Mouse (Mus musculus): Measurements from ENCODE around the gene Tas1r3. TPM values are rescaled to one million over a fixed set of nuclear protein-coding genes. Genes with fewer than 3 reads are reported as not detected.

Gene Tas1r3
- total and polyA plus RNA-seq, 3 experiments: 0.62 to 54.9 (median 1.1) TPM

DNA sequence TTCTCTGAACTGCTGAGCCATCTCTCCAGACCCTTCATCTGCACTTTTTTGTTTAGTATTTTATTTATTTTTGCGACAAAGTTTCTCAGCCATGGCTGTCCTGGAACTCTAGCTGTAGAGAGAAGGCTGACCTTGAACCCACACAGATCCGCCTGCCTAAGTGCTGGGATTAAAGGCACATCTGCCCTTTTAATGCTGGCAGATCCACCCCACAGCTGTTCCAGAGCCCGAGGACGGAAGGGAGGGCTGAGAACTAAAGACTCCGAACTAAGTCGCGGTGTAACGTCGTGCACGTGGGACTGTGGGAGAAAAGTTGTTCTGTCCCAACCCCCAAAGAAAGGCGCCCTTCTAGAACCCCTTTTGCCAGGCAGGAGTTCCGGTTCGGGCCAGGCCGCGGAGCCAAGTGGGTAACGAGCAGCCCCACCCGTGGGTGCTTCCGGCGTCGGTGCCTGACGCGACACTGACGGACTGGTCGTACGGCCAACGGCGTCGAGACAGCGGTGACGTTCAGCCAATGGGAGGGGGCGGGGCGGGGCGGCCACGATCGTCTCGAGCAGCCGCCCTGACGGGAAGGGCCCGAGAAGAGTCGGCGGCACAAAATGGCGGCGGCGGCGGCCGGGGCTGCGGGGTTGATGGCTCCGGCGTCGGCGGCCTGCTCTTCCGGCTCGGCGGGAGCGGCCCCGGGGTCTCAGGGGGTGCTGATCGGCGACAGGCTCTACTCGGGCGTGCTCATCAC is 51.1 kb downstream of the Tas1r3 start, which contains the start of gene Ccnl2:
Gene Ccnl2 (plus strand): TSS at position 561 of the 736 bp plus-strand sequence.
- DNase-seq (ENCODE audit: low read depth, low spot score): peak; percentile 98
- Histone ChIP-seq H3K9me3 (replicated peaks; ENCODE audit: insufficient read depth, low read length) (no peaks in the 10 kb centered on the region), H3K4me3 (ENCODE audit: control insufficient read depth in 1 of 2, insufficient read depth in 1 of 2, low read depth in 2 of 2, low read length in 2 of 2) (peak within 1 kb of the TSS; percentile 76 to 92), H3K9ac (ENCODE audit: control insufficient read depth, low read depth, low read length, poor library complexity, severe bottlenecking) (peak within 1 kb of the TSS; percentile 97), H3K36me3 (ENCODE audit: control insufficient read depth in 1 of 2, insufficient read depth in 2 of 2, low read length in 2 of 2) (peaks cover 26 to 29% of the 10 kb centered on the region in 2 experiments), H3K4me1 (ENCODE audit: control insufficient read depth in 1 of 2, insufficient read depth in 2 of 2, low read length in 2 of 2) (peaks cover 6 to 20% of the 10 kb centered on the region in 2 experiments), H3K27ac (ENCODE audit: control insufficient read depth, low read depth, low read length) (peak within 1 kb of the TSS; percentile 95), H3K79me2 (ENCODE audit: control insufficient read depth, insufficient read depth, low read length, poor library complexity) (peaks cover 37% of the 10 kb centered on the region), H3K27me3 (ENCODE audit: control insufficient read depth in 1 of 2, insufficient read depth in 2 of 2, low read length in 2 of 2) (no peaks in the 10 kb centered on the region)
- TF ChIP-seq NRF1 (IDR thresholded peaks at IDR 0.05; ENCODE audit: insufficient read depth, low read depth, low read length, poor library complexity, severe bottlenecking): peak; percentile 50; the same call in 1 of the 2 replicates
- no peak for TF ChIP-seq POLR2AphosphoS5 (IDR thresholded peaks at IDR 0.05; ENCODE audit: borderline replicate concordance, low read depth, low read length)
- TF ChIP-seq EP300 (IDR thresholded peaks at IDR 0.05; ENCODE audit: low read depth in 1 of 2, low read length in 2 of 2): no peak
- no peak for TF ChIP-seq E2F4 (IDR thresholded peaks at IDR 0.05; ENCODE audit: borderline replicate concordance, low read depth, low read length)
- no peak for TF ChIP-seq USF2 (IDR thresholded peaks at IDR 0.05; ENCODE audit: borderline replicate concordance in 1 of 2, insufficient read depth in 1 of 2, low read depth in 1 of 2, low read length in 2 of 2)
- no peak for TF ChIP-seq GABPA (IDR thresholded peaks at IDR 0.05; ENCODE audit: low read depth, low read length)
- no peak for TF ChIP-seq ETS1 (IDR thresholded peaks at IDR 0.05; ENCODE audit: low read depth, low read length)
- no peak for TF ChIP-seq ZKSCAN1 (IDR thresholded peaks at IDR 0.05; ENCODE audit: low read depth, low read length)
- TF ChIP-seq CHD1 (IDR thresholded peaks at IDR 0.05; ENCODE audit: low read depth, low read length): no peak; the same call in 1 of the 2 replicates
- TF ChIP-seq MXI1 (IDR thresholded peaks at IDR 0.05; ENCODE audit: low read depth, low read length): peak; percentile 89
- TF ChIP-seq SIN3A (IDR thresholded peaks at IDR 0.05; ENCODE audit: low read length): peak; percentile 86
- peak; percentile 96 for TF ChIP-seq POLR2AphosphoS2 (IDR thresholded peaks at IDR 0.05; ENCODE audit: low read length)
- no peak for TF ChIP-seq BHLHE40 (IDR thresholded peaks at IDR 0.05; ENCODE audit: borderline replicate concordance, low read depth, low read length)
- TF ChIP-seq ZNF384 (IDR thresholded peaks at IDR 0.05; ENCODE audit: low read depth, low read length): no peak
- TF ChIP-seq POLR2A (IDR thresholded peaks at IDR 0.05; ENCODE audit: control insufficient read depth in 1 of 2, insufficient read depth in 1 of 2, low read depth in 1 of 2, low read length in 2 of 2, poor library complexity in 1 of 2): peak; percentile 64 to 89; a peak in 3 of 4 replicates
- peak; percentile 87 for TF ChIP-seq HCFC1 (IDR thresholded peaks at IDR 0.05; ENCODE audit: low read depth, low read length)
- TF ChIP-seq USF1 (IDR thresholded peaks at IDR 0.05; ENCODE audit: low read depth, low read length): no peak
- TF ChIP-seq ELF1 (IDR thresholded peaks at IDR 0.05; ENCODE audit: low read depth, low read length): peak; percentile 89
- TF ChIP-seq MYC (IDR thresholded peaks at IDR 0.05; ENCODE audit: low read depth, low read length): peak; percentile 92
- TF ChIP-seq ZC3H11A (IDR thresholded peaks at IDR 0.05; ENCODE audit: low read depth, low read length): no peak; the same call in 1 of the 2 replicates
- peak; percentile 57; the same call in 1 of the 2 replicates for TF ChIP-seq MAZ (IDR thresholded peaks at IDR 0.05; ENCODE audit: low read depth, low read length)
- no peak for TF ChIP-seq CTCF (IDR thresholded peaks at IDR 0.05 in 2 of 3, conservative IDR thresholded peaks at IDR 0.05 in 1 of 3; ENCODE audit: control insufficient read depth in 1 of 3, insufficient read depth in 1 of 3, low read depth in 2 of 3, low read length in 3 of 3, poor library complexity in 1 of 3, severe bottlenecking in 1 of 3)
- TF ChIP-seq TAL1 (IDR thresholded peaks at IDR 0.05; ENCODE audit: low read length): no peak
- TF ChIP-seq RCOR1 (IDR thresholded peaks at IDR 0.05; ENCODE audit: low read depth, low read length): no peak
- TF ChIP-seq NELFE (IDR thresholded peaks at IDR 0.05; ENCODE audit: low read depth, low read length): peak; percentile 76
- TF ChIP-seq MEF2A (IDR thresholded peaks at IDR 0.05; ENCODE audit: extremely low read depth, insufficient replicate concordance, low read depth, low read length, poor library complexity, severe bottlenecking): no peak
- no peak for TF ChIP-seq MAFK (IDR thresholded peaks at IDR 0.05; ENCODE audit: borderline replicate concordance, low read depth, low read length)
- no peak for TF ChIP-seq GATA1 (IDR thresholded peaks at IDR 0.05; ENCODE audit: low read depth, low read length)
- TF ChIP-seq JUND (IDR thresholded peaks at IDR 0.05; ENCODE audit: low read depth, low read length): no peak
- peak; percentile 84 for TF ChIP-seq MAX (IDR thresholded peaks at IDR 0.05; ENCODE audit: low read length)
- TF ChIP-seq UBTF (IDR thresholded peaks at IDR 0.05; ENCODE audit: borderline replicate concordance, insufficient read depth, low read depth, low read length): no peak
- no peak; the same call in 1 of the 2 replicates for TF ChIP-seq KAT2A (conservative IDR thresholded peaks at IDR 0.05; ENCODE audit: low read depth, low read length)
- peak; percentile 89 for TF ChIP-seq ZMIZ1 (IDR thresholded peaks at IDR 0.05; ENCODE audit: low read depth, low read length)
- peak; percentile 75 for TF ChIP-seq TBP (IDR thresholded peaks at IDR 0.05; ENCODE audit: low read depth, low read length)
- TF ChIP-seq RAD21 (IDR thresholded peaks at IDR 0.05; ENCODE audit: low read depth, low read length): no peak
- TF ChIP-seq SMC3 (IDR thresholded peaks at IDR 0.05; ENCODE audit: low read depth, low read length): no peak

Data from MEL (cell line).